Mouse (Mus musculus): ENCODE data around the gene Ptger3. TPM values are rescaled to one million over a fixed set of nuclear protein-coding genes. Genes with fewer than 3 reads are reported as not detected.

Gene Ptger3
- polyA plus RNA-seq, 1 experiment from 2014 or later: 0.85 TPM

GRCm38 (mm10) chr3:157549758-157550600 lies 16.7 kb upstream of the Ptger3 start:
- H3K36me3 ChIP-seq (ENCODE audit: control insufficient read depth, insufficient read depth, low read length): peaks cover 8% of the 10 kb centered on the region; the same call in 1 of the 2 replicates
- 94% methylated on average over 3 of the region's 3 CpGs for WGBS
- DNase-seq (ENCODE audit: low spot score, missing footprints) (no peak), ATAC-seq (ENCODE audit: low FRiP score) (peak; percentile 52)
- H3K27me3 ChIP-seq (ENCODE audit: control insufficient read depth, insufficient read depth, low read length): no peaks in the 10 kb centered on the region
- H3K9ac ChIP-seq (ENCODE audit: low read length): no peak overlapping the region
- H3K4me2 ChIP-seq: no peak overlapping the region
- no peak overlapping the region for H3K27ac ChIP-seq (ENCODE audit: low read depth, low read length)
- H3K9me3 ChIP-seq (ENCODE audit: control insufficient read depth, low read length): no peaks in the 10 kb centered on the region
- H3K4me1 ChIP-seq (ENCODE audit: control insufficient read depth, insufficient read depth, low read length): no peaks in the 10 kb centered on the region
- no peak overlapping the region for H3K4me3 ChIP-seq (ENCODE audit: low read depth, low read length)

GRCm38 (mm10) chr3:157565196-157565595 lies 1.5 kb upstream of the Ptger3 start:
- Histone ChIP-seq H3K27me3 (ENCODE audit: control insufficient read depth, insufficient read depth, low read length) (peaks cover 29% of the 10 kb centered on the region), H3K36me3 (ENCODE audit: control insufficient read depth, insufficient read depth, low read length) (no peaks in the 10 kb centered on the region), H3K4me1 (ENCODE audit: control insufficient read depth, insufficient read depth, low read length) (peaks cover 12% of the 10 kb centered on the region), H3K9me3 (ENCODE audit: control insufficient read depth, low read length) (no peaks in the 10 kb centered on the region), H3K9ac (ENCODE audit: low read length) (no peak overlapping the region), H3K4me3 (ENCODE audit: low read depth, low read length) (no peak overlapping the region), H3K4me2 (no peak overlapping the region), H3K27ac (ENCODE audit: low read depth, low read length) (no peak overlapping the region)
- ATAC-seq (ENCODE audit: low FRiP score) (peak; percentile 23; the same call in 1 of the 2 replicates), DNase-seq (ENCODE audit: low spot score, missing footprints) (peak; percentile 93)
- 7% methylated on average over 2 of the region's 2 CpGs for WGBS

DNA sequence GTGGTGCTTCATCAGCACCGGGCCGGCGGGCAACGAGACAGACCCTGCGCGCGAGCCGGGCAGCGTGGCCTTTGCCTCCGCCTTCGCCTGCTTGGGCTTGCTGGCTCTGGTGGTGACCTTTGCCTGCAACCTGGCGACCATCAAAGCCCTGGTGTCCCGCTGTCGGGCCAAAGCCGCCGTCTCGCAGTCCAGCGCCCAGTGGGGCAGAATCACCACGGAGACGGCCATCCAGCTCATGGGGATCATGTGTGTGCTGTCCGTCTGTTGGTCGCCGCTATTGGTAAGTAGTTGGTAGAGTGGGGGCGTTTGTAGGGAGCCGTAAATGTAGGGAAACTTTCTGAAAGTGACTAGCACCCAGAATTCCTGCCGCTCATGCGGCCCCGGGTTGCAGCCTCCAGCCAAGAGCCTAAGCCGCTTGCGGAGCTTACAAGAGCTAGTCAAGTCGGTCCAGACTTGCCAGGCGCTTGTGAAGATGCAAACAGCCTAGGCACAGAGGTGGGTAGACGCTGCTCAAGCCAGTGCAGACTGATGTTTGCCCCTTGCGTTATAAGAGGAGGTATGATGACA lies 957 bp downstream of the Ptger3 start:
- Histone ChIP-seq H3K27ac (ENCODE audit: low read depth, low read length) (no peak overlapping the region), H3K27me3 (ENCODE audit: control insufficient read depth, insufficient read depth, low read length) (peaks cover 29% of the 10 kb centered on the region), H3K4me1 (ENCODE audit: control insufficient read depth, insufficient read depth, low read length) (peaks cover 12% of the 10 kb centered on the region), H3K4me3 (ENCODE audit: low read depth, low read length) (peak overlapping the region; percentile 33), H3K4me2 (peak overlapping the region; percentile 62), H3K9me3 (ENCODE audit: control insufficient read depth, low read length) (no peaks in the 10 kb centered on the region), H3K36me3 (ENCODE audit: control insufficient read depth, insufficient read depth, low read length) (no peaks in the 10 kb centered on the region), H3K9ac (ENCODE audit: low read length) (no peak overlapping the region)
- ATAC-seq (ENCODE audit: low FRiP score): no peak; the same call in 1 of the 2 replicates
- 3% methylated on average over 34 of the region's 34 CpGs for WGBS
- DNase-seq (ENCODE audit: low spot score, missing footprints): peak; percentile 87

GRCm38 (mm10) chr3:157572011-157572410 lies 5.3 kb downstream of the Ptger3 start:
- H3K9me3 ChIP-seq (ENCODE audit: control insufficient read depth, low read length): no peaks in the 10 kb centered on the region
- H3K4me1 ChIP-seq (ENCODE audit: control insufficient read depth, insufficient read depth, low read length): peaks cover 8% of the 10 kb centered on the region
- H3K9ac ChIP-seq (ENCODE audit: low read length): no peak overlapping the region
- H3K27ac ChIP-seq (ENCODE audit: low read depth, low read length): no peak overlapping the region
- H3K27me3 ChIP-seq (ENCODE audit: control insufficient read depth, insufficient read depth, low read length): peaks cover 18% of the 10 kb centered on the region
- H3K4me3 ChIP-seq (ENCODE audit: low read depth, low read length): no peak overlapping the region
- ATAC-seq (ENCODE audit: low FRiP score) (no peak), DNase-seq (ENCODE audit: low spot score, missing footprints) (no peak)
- WGBS: 81% methylated on average over 6 of the region's 6 CpGs
- no peaks in the 10 kb centered on the region for H3K36me3 ChIP-seq (ENCODE audit: control insufficient read depth, insufficient read depth, low read length)
- H3K4me2 ChIP-seq: no peak overlapping the region

DNA sequence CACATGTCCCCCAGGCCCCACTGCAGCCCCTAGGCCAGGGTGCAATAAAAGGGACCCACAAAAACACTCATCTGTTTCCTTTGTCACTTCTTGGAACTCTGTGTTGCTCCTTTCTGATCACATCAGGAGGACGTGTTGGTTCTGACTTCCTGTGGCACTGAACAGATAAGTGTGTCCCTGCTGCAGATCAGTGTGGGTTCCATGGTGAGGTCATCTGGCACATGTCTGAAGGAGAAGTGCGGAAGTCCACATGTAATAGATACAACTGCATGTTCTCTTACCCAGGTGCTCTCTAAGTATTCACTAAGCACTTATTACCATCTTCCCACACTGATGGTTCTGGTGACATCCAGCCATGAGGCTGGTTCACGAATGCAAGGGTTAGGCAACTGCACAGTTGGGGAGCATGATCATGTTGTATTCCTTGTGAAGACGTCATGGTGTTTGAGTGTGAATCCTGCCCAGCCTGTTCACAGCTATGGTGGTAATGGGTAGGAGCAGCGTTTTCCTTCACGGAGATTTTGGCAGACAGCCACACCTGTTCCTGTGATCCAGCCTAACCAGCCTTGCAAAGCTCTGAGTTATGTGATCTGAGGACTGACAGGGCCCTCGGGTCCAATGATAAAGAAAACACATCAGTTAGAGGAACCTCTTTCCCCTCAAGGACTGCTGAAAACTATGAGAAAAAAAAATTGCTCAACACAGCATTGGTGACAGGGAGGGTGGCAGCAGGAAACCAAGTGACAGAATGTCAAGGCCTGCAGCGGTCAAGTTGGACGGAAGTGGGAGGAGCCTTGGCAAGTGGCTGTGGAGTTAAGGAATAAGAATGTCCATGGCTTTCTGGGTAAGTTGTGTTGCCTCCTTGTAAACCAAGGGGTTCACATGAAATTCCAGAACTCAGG lies 9.0 kb downstream of the Ptger3 start:
- DNase-seq (ENCODE audit: low spot score, missing footprints) (no peak), ATAC-seq (ENCODE audit: low FRiP score) (no peak)
- H3K4me2 ChIP-seq: no peak overlapping the region
- no peaks in the 10 kb centered on the region for H3K9me3 ChIP-seq (ENCODE audit: control insufficient read depth, low read length)
- no peak overlapping the region for H3K27ac ChIP-seq (ENCODE audit: low read depth, low read length)
- H3K27me3 ChIP-seq (ENCODE audit: control insufficient read depth, insufficient read depth, low read length): no peaks in the 10 kb centered on the region
- H3K4me1 ChIP-seq (ENCODE audit: control insufficient read depth, insufficient read depth, low read length): no peaks in the 10 kb centered on the region
- no peaks in the 10 kb centered on the region for H3K36me3 ChIP-seq (ENCODE audit: control insufficient read depth, insufficient read depth, low read length)
- 84% methylated on average over 9 of the region's 9 CpGs for WGBS
- no peak overlapping the region for H3K9ac ChIP-seq (ENCODE audit: low read length)
- H3K4me3 ChIP-seq (ENCODE audit: low read depth, low read length): no peak overlapping the region

DNA sequence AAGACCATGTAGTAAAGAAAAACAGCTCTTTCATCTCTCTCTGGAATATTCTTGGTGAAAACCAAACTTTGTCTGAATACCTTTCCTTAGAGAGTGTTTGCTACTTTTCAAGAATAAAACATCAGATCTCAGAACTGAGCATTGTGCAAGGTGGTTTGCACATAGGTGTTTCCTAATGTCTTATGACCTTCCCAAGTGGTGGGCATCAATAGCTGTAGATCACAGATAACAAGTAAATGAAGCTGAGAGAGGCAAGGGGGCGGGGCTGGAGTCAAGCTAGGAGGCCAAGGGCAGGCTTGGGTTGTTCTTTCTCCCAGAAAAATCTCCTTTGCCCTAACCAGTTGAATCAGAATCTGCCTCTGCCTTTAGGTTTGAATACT lies 9.6 kb downstream of the Ptger3 start:
- Histone ChIP-seq H3K4me2 (no peak overlapping the region), H3K27me3 (ENCODE audit: control insufficient read depth, insufficient read depth, low read length) (no peaks in the 10 kb centered on the region), H3K9ac (ENCODE audit: low read length) (no peak overlapping the region), H3K27ac (ENCODE audit: low read depth, low read length) (no peak overlapping the region), H3K9me3 (ENCODE audit: control insufficient read depth, low read length) (no peaks in the 10 kb centered on the region), H3K36me3 (ENCODE audit: control insufficient read depth, insufficient read depth, low read length) (no peaks in the 10 kb centered on the region), H3K4me3 (ENCODE audit: low read depth, low read length) (no peak overlapping the region), H3K4me1 (ENCODE audit: control insufficient read depth, insufficient read depth, low read length) (no peaks in the 10 kb centered on the region)
- ATAC-seq (ENCODE audit: low FRiP score): no peak
- DNase-seq (ENCODE audit: low spot score, missing footprints): no peak
- WGBS: 67% methylated on average over 1 of the region's 1 CpGs

- H3K4me2 ChIP-seq: no peak overlapping the region
- no peak overlapping the region for H3K27ac ChIP-seq (ENCODE audit: low read depth, low read length)
- 91% methylated on average over 1 of the region's 1 CpGs for whole genome bisulfite sequencing
- no peaks in the 10 kb centered on the region for H3K36me3 ChIP-seq (ENCODE audit: control insufficient read depth, insufficient read depth, low read length)
- no peak overlapping the region for H3K9ac ChIP-seq (ENCODE audit: low read length)
- no peaks in the 10 kb centered on the region for H3K4me1 ChIP-seq (ENCODE audit: control insufficient read depth, insufficient read depth, low read length)
- ATAC-seq (ENCODE audit: low FRiP score) (no peak), DNase-seq (ENCODE audit: low spot score, missing footprints) (no peak)
- H3K27me3 ChIP-seq (ENCODE audit: control insufficient read depth, insufficient read depth, low read length): no peaks in the 10 kb centered on the region
- no peaks in the 10 kb centered on the region for H3K9me3 ChIP-seq (ENCODE audit: control insufficient read depth, low read length)
- H3K4me3 ChIP-seq (ENCODE audit: low read depth, low read length): no peak overlapping the region
These were observed 10.2 kb downstream of the Ptger3 start for GRCm38 (mm10) chr3:157576862-157577261.

DNA sequence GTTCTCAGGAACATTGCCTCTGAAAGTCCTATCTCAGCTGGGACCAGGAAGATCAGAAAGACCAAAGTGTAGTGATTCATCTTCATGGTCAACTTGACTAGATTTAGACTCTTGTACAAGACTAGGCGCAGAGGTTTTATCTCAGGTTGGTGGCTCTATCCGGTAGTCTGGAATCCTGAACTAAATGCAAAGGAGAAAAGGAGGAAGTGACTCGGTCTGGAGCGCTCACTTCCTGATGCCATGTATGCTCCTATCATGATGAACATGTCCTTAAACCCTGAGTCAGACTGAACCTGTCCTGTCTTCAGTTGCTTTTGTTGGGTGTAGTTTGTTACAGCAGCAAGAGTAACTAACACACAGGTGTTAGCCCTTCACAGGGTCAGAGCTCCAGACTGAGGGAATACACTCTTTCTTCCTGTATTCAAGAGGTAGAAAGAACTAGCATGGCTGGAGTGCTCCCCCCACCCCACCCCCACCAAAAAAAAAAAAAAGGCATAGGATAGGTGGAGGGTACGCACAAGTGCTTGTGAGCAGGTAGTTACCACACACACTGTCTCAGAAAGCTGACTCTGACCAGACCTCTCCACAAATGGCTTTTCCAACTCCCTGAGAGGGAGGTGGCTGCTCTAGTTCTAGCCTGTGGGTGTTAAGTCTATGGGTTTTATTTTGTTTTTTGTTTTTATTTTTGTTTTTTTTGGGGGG lies 11.9 kb downstream of the Ptger3 start:
- Histone ChIP-seq H3K9ac (ENCODE audit: low read length) (no peak overlapping the region), H3K4me1 (ENCODE audit: control insufficient read depth, insufficient read depth, low read length) (no peaks in the 10 kb centered on the region), H3K4me2 (no peak overlapping the region), H3K4me3 (ENCODE audit: low read depth, low read length) (no peak overlapping the region), H3K9me3 (ENCODE audit: control insufficient read depth, low read length) (no peaks in the 10 kb centered on the region), H3K36me3 (ENCODE audit: control insufficient read depth, insufficient read depth, low read length) (no peaks in the 10 kb centered on the region), H3K27me3 (ENCODE audit: control insufficient read depth, insufficient read depth, low read length) (no peaks in the 10 kb centered on the region), H3K27ac (ENCODE audit: low read depth, low read length) (no peak overlapping the region)
- no peak for DNase-seq (ENCODE audit: low spot score, missing footprints)
- no peak for ATAC-seq (ENCODE audit: low FRiP score)
- WGBS: 86% methylated on average over 5 of the region's 5 CpGs
